Comparison of ENCODE assay signal across 23 mouse cellular contexts in the genomic region with DNA sequence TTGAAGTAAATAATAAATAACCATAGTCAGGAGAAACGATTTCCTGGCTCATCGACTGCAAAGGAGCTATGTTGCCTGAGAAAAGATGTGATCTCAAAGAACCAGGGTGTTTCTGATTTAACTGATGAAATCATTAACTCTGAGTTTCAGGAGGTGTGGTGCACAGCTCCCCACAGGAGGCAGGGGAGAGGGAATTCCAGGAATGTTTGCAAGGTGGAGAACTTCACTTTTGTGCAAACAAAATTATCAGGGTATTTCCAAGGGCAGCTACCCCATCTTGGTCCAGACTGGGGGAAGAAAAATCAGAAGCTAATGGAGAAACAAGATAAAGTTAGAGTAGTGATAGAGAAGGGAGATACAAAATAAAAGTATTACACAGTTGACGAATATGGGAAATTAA.
DNase-seq lines count a peak whose midpoint lies in the region; ATAC-seq and TF ChIP-seq lines count a peak whose summit lies in the region.
"Had no signal": no experiment of that assay in that cellular context is flagged by ENCODE, and none has a peak within 500 bp of the region (broad histone marks: within the 10 kb centered on the region; RNA-seq: fewer than 3 reads in every experiment).

No protein-coding gene starts in this region.

- peaks cover 21% of the 10 kb centered on the region for H3K4me1 ChIP-seq in kidney, embryonic 16.5 days (ENCODE audit: insufficient read depth, low read length)
- H3K4me1 ChIP-seq in stomach, embryonic 14.5 days (ENCODE audit: control insufficient read depth, insufficient read depth, low read length) = no peaks in the 10 kb centered on the region
- H3K4me1 ChIP-seq in stomach, postnatal 0 days (replicated peaks; ENCODE audit: control insufficient read depth, insufficient read depth) = no peaks in the 10 kb centered on the region
- H3K4me1 ChIP-seq in limb, embryonic 10.5 days = peaks cover 51% of the 10 kb centered on the region

- peak; percentile 60; the same call in 1 of the 2 replicates for ATAC-seq in kidney, embryonic 16.5 days (ENCODE audit: low FRiP score, low TSS enrichment)
- ATAC-seq in stomach, embryonic 14.5 days (ENCODE audit: insufficient number of reproducible peaks, insufficient read depth, low FRiP score, low read depth) = peak; percentile 75; the same call in 1 of the 2 replicates
- ATAC-seq in stomach, postnatal 0 days (ENCODE audit: low FRiP score, low TSS enrichment) = no peak
- ATAC-seq: forebrain, embryonic 16.5 days; hindbrain, embryonic 16.5 days; intestine, postnatal 0 days had no signal

- DNase-seq in kidney, adult 11 months = no peak
- no peak for DNase-seq in stomach, postnatal 0 days (ENCODE audit: low spot score)
- no peak for DNase-seq in limb, embryonic 10.5 days (ENCODE audit: low spot score)
- no peak for DNase-seq in thymus, postnatal 0 days (ENCODE audit: low spot score)
- no peak for DNase-seq in adipocyte (ENCODE audit: low spot score)
- DNase-seq: adrenal gland, adult 2 months; cerebellum, adult 11-12 months; cerebellum, postnatal 10 days; gastrocnemius, postnatal 10 days; lung, postnatal 36 days; midbrain, embryonic 14.5 days; right cerebral cortex, postnatal 4 days had no signal

- peak overlapping the region; percentile 65; the same call in 1 of the 2 replicates for H3K27ac ChIP-seq in kidney, embryonic 16.5 days (ENCODE audit: low read length)
- H3K27ac ChIP-seq in stomach, embryonic 14.5 days (ENCODE audit: low read length) = no peak overlapping the region
- no peak overlapping the region for H3K27ac ChIP-seq in stomach, postnatal 0 days (replicated peaks)
- peak overlapping the region; percentile 33 for H3K27ac ChIP-seq in limb, embryonic 10.5 days
- H3K27ac ChIP-seq: forebrain, embryonic 10.5 days; hindbrain, embryonic 10.5 days; left cerebral cortex, adult 2 months; limb, embryonic 15.5 days; liver, embryonic 14.5 days had no signal

- no peak overlapping the region for H3K4me3 ChIP-seq in kidney, embryonic 16.5 days (ENCODE audit: low read length)
- H3K4me3 ChIP-seq in stomach, embryonic 14.5 days (ENCODE audit: low read depth, low read length) = no peak overlapping the region
- H3K4me3 ChIP-seq in stomach, postnatal 0 days (ENCODE audit: low read depth, low read length) = no peak overlapping the region
- no peak overlapping the region for H3K4me3 ChIP-seq in limb, embryonic 10.5 days
- H3K4me3 ChIP-seq: forebrain, embryonic 10.5 days; hindbrain, embryonic 10.5 days; left cerebral cortex, adult 2 months; limb, embryonic 15.5 days had no signal

- no peaks in the 10 kb centered on the region for H3K36me3 ChIP-seq in kidney, embryonic 16.5 days (ENCODE audit: insufficient read depth, low read length)
- no peaks in the 10 kb centered on the region for H3K36me3 ChIP-seq in stomach, embryonic 14.5 days (ENCODE audit: control insufficient read depth, insufficient read depth, low read length)
- no peaks in the 10 kb centered on the region for H3K36me3 ChIP-seq in stomach, postnatal 0 days (ENCODE audit: control insufficient read depth, insufficient read depth, low read length)
- H3K36me3 ChIP-seq in limb, embryonic 10.5 days = no peaks in the 10 kb centered on the region
- H3K36me3 ChIP-seq: forebrain, embryonic 10.5 days; hindbrain, embryonic 10.5 days; limb, embryonic 15.5 days had no signal

- WGBS in kidney, embryonic 16.5 days = 42% methylated on average over 3 of the region's 3 CpGs
- WGBS in stomach, embryonic 14.5 days = 38% methylated on average over 3 of the region's 3 CpGs
- WGBS in stomach, postnatal 0 days = 32% methylated on average over 3 of the region's 3 CpGs
- WGBS in limb, embryonic 10.5 days = 67% methylated on average over 3 of the region's 3 CpGs

- no peak for TF ChIP-seq EP300 in stomach, postnatal 0 days (optimal IDR thresholded peaks at IDR 0.05)

- no peaks in the 10 kb centered on the region for H3K27me3 ChIP-seq in kidney, embryonic 16.5 days (ENCODE audit: insufficient read depth, low read length)
- H3K27me3 ChIP-seq in stomach, embryonic 14.5 days (ENCODE audit: control insufficient read depth, insufficient read depth, low read length) = no peaks in the 10 kb centered on the region
- H3K27me3 ChIP-seq in stomach, postnatal 0 days (ENCODE audit: control insufficient read depth, insufficient read depth, low read length) = no peaks in the 10 kb centered on the region
- no peaks in the 10 kb centered on the region for H3K27me3 ChIP-seq in limb, embryonic 10.5 days (ENCODE audit: low read depth, poor library complexity, severe bottlenecking)
- H3K27me3 ChIP-seq: limb, embryonic 15.5 days had no signal

- H3K9ac ChIP-seq in kidney, embryonic 16.5 days (replicated peaks; ENCODE audit: low read length) = no peak overlapping the region
- no peak overlapping the region for H3K9ac ChIP-seq in stomach, embryonic 14.5 days (replicated peaks; ENCODE audit: low read depth, low read length)
- H3K9ac ChIP-seq in stomach, postnatal 0 days (ENCODE audit: low read length) = no peak overlapping the region
- H3K9ac ChIP-seq: limb, embryonic 15.5 days; liver, embryonic 14.5 days had no signal

- H3K9me3 ChIP-seq in kidney, embryonic 16.5 days (ENCODE audit: low read length) = no peaks in the 10 kb centered on the region
- H3K9me3 ChIP-seq in stomach, embryonic 14.5 days (ENCODE audit: control insufficient read depth, low read depth, low read length) = no peaks in the 10 kb centered on the region
- H3K9me3 ChIP-seq in stomach, postnatal 0 days (ENCODE audit: control insufficient read depth, low read length) = no peaks in the 10 kb centered on the region
- H3K9me3 ChIP-seq in limb, embryonic 10.5 days (replicated peaks) = no peaks in the 10 kb centered on the region
- H3K9me3 ChIP-seq: forebrain, embryonic 10.5 days; hindbrain, embryonic 10.5 days; limb, embryonic 15.5 days had no signal

- no peak overlapping the region for H3K4me2 ChIP-seq in kidney, embryonic 16.5 days (replicated peaks; ENCODE audit: low read depth, low read length)
- no peak overlapping the region for H3K4me2 ChIP-seq in stomach, embryonic 14.5 days (replicated peaks; ENCODE audit: low read depth, low read length)
- no peak overlapping the region for H3K4me2 ChIP-seq in stomach, postnatal 0 days (replicated peaks; ENCODE audit: low read depth)
- H3K4me2 ChIP-seq: heart, embryonic 11.5 days; limb, embryonic 15.5 days had no signal

- TF ChIP-seq CTCF in stomach, postnatal 0 days (IDR thresholded peaks at IDR 0.05; ENCODE audit: low read depth) = no peak

Comparison
In these comparisons a context has a peak if more than half of its experiments do, and no peak if none do; other contexts are left out.
1. H3K27ac ChIP-seq: peak in kidney, embryonic 16.5 days (single experiment) and limb, embryonic 10.5 days (single experiment); none in stomach, embryonic 14.5 days (single experiment) and stomach, postnatal 0 days (single experiment).